Mouse (Mus musculus) sigmoid colon, adult 10 weeks (tissue): ENCODE data around the gene Gpr162. TPM values are rescaled to one million over a fixed set of nuclear protein-coding genes. Genes with fewer than 3 reads are reported as not detected.

ENCODE experiments used
- polyA plus RNA-seq: library from polyadenylated mRNA; stranded (reverse); fragments of 350-450 nt; fragmentation: Illumina TruSeq; extraction: RNeasy Lipid Tissue Mini Kit (QIAGEN cat#74804); gene quantifications from one replicate; pipeline ENCODE4 v1.2.3, GENCODE M21; 2014; ENCODE audit warnings: low read depth, low replicate concordance

The Gpr162 gene
- not detected for polyA plus RNA-seq

DNA sequence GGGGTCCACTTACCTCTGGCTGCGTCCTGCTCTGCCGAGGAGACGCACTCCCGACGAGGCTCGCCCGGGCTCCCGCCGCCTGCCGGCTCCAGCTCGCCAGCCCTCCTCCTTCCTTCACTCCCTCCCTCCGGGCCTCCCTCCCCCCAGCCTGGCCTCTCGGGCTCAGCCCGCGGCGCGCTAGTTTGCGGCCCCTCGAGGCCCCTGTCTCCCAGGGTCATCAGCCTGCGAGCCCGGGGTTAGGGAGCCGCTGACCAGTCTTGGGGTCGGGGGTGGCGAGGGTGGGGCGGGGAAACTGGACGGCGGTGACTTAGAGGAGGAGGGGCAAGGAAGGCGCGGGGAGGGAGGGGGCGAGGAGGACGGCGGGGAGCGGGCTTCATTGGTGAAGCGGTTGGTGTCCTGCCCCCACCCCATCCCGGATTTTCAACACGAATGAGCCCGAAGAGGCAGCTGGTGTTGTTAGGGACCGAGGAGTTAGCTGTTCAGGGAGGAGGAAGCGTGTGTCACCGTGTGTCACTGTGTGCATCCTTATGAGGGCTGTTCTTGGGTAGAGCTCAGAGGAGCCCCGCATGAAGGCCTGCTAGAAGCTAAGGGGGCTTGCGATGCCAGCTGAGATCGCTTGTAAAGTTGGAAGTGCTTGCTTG lies at the start of gene Gpr162:
Gene Gpr162, minus strand, starts transcription at position 326 of the 641 bp plus-strand sequence.

DNA sequence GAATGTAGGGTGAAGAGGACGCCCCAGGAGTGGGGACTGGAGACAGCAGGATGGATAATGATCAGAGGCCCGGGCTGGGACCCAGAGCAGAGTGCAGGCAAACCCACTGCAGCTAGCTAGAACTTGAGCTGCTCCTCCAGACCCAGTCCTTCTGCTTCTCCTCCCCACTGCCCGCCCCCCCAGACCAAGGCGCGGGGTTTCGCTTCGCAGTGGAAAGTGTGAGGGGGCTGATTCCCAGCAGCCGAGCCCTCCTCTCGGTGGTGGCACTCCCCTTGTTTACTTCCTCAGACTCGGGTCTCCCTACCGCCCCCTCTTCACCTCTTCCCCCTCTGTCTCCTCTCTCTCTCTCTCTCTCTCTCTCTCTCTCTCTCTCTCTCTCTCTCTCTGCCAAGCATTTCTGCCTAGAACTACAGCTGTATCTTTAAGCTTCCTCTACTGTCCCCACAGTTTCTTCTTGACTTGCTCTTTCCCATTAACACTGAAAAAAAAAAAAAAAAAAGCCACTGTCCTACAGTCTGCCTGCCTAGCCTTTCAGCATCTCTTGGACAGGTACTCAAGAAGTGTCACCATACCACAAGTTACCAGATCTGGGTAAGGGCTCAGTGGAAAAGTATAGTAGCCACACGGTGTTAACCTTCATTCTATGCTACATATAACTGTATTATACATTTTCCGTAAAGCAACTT lies 47.9 kb upstream of the Gpr162 start, which contains the start of gene Lag3:
Gene Lag3, minus strand, starts transcription at position 173 of the 686 bp plus-strand sequence.

DNA sequence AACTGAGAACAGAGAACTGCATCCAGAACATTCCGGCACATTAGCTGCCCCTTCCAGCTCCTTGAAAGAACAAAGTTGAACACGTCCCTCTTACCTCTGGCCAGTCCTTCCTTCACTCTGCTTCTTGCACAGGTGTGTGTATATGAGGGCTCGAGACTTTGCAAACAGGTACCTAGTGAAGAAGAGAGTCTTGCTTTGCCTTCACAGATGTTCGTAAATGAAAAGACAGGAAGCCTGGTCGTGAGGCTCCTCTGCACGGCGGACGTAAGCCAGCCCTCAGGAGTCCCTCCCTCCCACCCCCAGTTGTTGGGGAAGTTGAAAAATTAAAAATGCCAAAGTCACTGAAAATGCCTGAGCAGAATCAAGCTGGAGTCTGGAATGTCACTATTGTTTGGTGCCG lies 24.2 kb upstream of the Gpr162 start, which contains the start of gene Cd4:
Gene Cd4, minus strand, starts transcription at position 236 of the 400 bp plus-strand sequence.

DNA sequence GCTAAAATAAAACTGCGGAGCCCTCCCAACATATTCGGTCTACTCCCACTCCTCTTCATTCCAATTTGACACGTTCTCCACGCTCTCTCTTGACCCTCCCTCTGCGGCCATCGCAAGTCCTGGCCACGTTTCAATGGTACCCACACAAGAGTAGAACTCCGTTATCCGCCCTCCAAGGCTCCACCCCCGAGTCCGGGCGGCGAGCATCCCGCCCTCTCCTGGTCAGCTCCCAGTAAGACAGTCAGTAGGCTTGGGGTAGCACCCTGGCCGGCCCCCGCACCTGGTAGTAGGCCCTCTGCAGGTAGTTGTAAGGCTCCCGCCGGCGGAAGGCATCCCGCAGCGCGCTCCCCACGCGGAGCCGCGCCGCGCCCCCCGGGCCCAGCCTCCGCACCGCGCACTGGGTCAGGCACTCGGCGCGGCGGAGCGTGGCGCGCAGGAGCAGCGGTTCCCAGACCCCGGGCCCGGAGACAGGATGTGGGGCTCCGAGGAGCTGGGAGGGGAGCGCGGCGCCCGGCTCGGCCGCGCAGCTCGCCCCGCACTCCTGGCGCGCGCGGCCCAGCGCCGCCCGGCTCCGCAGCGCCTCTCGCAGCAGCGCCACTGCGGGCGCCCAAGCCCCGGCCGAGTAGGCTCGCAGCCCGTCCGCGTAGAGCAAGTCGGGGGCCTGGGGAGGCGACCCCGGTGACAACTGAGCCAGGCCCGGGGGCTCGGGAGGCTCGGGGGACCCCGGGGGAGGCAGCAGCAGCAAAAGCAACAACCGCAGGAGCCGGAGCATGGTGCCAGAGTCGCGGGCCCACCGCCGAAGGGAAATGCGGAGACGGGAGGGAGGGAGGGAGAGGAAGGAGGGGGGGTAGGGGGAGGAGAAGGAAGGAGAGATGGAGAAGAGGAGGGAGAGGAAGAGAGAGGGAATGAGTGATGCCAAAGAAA lies 6.6 kb downstream of the Gpr162 start, which contains the start of gene P3h3:
Gene P3h3, minus strand, starts transcription at position 837 of the 924 bp plus-strand sequence.

DNA sequence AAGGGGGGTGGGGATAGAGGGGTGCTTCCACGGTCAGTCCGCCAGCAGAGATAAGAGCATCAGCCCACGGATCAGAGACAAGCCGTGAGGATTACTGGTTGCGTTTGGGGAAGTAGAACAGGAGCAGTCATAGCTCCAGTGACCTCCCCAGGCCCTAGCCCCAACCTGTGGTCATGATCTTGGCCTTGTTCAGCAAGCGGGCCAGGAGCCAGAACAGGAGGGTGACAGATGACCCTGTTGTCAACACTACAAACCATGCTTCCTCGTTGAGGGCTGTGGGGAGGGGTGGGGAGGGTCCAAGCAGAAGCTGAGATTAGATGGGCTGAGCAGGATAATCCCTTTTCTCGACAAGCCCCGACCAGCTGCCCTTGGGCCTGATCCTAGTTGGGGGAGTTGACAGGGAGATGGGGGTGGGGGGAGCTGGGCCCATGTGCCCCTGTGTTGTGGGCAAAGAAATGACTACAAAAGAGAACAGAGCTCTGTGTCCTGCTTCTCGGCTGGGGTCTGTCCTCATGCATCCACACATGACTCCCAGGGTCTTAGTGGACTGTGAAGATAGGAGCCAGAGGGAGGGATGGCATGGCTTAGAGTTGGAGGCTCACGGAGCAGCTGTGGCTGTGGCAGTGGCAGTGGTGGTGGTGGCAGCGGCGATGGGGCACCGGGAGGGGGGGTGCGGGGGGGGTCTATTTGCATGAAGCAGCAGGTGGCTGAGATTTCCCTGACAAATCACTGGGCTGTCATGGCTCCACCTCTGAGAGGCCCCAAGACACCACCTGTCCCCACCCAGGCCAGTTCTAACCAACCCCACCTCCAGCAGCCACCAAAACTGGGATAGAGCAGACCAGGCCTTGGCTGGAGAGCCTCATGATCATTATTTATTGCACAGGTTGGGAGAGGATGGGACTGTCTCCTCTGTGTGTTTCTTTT lies 23.3 kb downstream of the Gpr162 start, which contains the start of gene Gnb3:
Gene Gnb3, minus strand, starts transcription at position 35 of the 927 bp plus-strand sequence.

DNA sequence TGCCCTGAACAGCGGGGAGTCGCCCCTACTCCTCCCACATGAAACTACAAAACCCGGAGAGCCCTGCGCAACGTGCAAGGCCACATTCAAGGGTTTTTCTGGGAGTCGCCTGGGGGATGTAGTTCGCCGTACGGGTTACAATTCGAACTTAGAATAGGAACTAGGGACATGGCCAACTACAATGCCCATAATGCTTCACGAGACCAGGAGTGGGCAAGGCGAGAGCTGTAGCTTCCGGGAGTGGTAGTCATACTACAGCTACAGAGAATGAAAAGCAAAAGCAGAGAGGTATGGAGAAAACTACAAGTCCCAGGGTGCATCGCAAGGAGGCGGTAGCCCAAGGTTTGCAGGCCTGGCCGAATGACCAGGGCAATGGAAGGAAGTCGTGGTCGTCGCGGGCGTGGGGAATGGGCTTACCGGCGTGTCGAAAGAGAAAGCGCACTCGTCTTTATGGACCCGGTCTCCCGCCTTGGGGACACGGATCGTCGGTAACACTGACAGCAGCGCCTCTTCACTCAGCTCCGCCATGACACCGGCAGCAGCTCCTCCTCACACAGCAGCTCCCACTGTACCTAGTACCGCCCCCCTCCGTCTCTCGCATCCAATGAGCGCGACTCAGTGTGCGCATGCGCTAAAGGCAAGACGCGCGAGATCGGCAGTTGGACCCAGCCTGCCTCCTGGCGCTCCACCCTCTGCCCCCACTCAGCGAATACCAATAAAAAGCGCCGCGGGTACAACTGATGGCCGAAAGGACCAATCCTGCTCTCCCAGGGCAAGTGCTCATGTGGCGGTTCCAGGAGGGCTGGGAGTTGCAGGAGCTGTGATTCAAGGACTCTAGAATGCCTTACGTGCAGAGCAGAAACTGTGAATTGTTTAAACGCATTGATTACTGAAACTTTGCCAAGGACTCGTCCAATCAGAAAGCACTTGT lies 34.6 kb downstream of the Gpr162 start, which contains the start of the genes Usp5 and Cdca3:
Gene Usp5, minus strand, starts transcription at position 617 of the 931 bp plus-strand sequence.
Gene Cdca3, plus strand, starts transcription at position 680 of the 931 bp plus-strand sequence.

DNA sequence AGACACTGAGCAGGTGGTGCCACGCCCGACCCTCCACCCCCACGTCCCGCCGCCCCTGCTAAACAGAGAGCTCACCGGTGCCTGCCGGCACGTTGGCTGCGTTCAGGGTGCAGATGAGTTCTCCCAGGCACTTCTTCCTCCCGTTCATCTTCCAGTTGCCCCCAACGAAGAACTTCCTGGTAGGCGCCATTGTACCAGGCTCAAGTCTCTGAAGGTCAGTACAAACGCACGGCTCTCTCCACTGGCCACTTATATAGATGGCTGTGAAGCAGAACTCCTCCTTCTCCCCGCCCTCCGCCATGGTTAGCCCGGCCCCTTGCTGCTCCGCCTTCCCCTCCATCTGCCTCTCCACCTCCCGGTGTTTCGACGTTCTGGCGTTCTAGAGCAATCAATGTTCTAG lies 49.9 kb downstream of the Gpr162 start, which contains the start of gene Tpi1:
Gene Tpi1, minus strand, starts transcription at position 364 of the 400 bp plus-strand sequence.

Other genes starting within 250 kb of the Gpr162 start
- gene C1s2, start 227.9 kb downstream of the Gpr162 start, polyA plus RNA-seq, result 0.16 TPM
- 44.6 TPM for gene Lpcat3, start 201.0 kb downstream of the Gpr162 start, polyA plus RNA-seq
- gene Emg1, start 151.8 kb downstream of the Gpr162 start, polyA plus RNA-seq, result 14.0 TPM
- gene Phb2, start 151.6 kb downstream of the Gpr162 start, polyA plus RNA-seq, result 30.3 TPM
- gene Ptpn6, start 125.3 kb downstream of the Gpr162 start, polyA plus RNA-seq, result 1.9 TPM
- 3.7 TPM for gene Grcc10, start 122.6 kb downstream of the Gpr162 start, polyA plus RNA-seq
- gene Gm45234, start 108.0 kb downstream of the Gpr162 start, polyA plus RNA-seq, result not detected
- gene Atn1, start 107.5 kb downstream of the Gpr162 start, polyA plus RNA-seq, result 0.63 TPM
- gene Eno2, start 94.3 kb downstream of the Gpr162 start, polyA plus RNA-seq, result 1.9 TPM
- gene Lrrc23, start 84.3 kb downstream of the Gpr162 start, polyA plus RNA-seq, result 0.32 TPM
- gene Spsb2, start 55.3 kb downstream of the Gpr162 start, polyA plus RNA-seq, result not detected
- 30.7 TPM for gene Tpi1, start 49.7 kb downstream of the Gpr162 start, polyA plus RNA-seq
- gene Usp5, start 34.5 kb downstream of the Gpr162 start, polyA plus RNA-seq, result 25.3 TPM
- 3.8 TPM for gene Cdca3, start 34.4 kb downstream of the Gpr162 start, polyA plus RNA-seq
- not detected for gene Gnb3, start 23.7 kb downstream of the Gpr162 start, polyA plus RNA-seq
- gene P3h3, start 6.2 kb downstream of the Gpr162 start, polyA plus RNA-seq, result 0.60 TPM
- 2.6 TPM for gene Cd4, start 24.2 kb upstream of the Gpr162 start, polyA plus RNA-seq
- not detected for gene Lag3, start 47.7 kb upstream of the Gpr162 start, polyA plus RNA-seq
- 183 TPM for gene Ptms, start 56.1 kb upstream of the Gpr162 start, polyA plus RNA-seq
- 11.7 TPM for gene Mlf2, start 67.4 kb upstream of the Gpr162 start, polyA plus RNA-seq
- 26.0 TPM for gene Cops7a, start 101.6 kb upstream of the Gpr162 start, polyA plus RNA-seq
- not detected for gene Pianp, start 132.7 kb upstream of the Gpr162 start, polyA plus RNA-seq
- 20.3 TPM for gene Zfp384, start 145.2 kb upstream of the Gpr162 start, polyA plus RNA-seq
- 25.3 TPM for gene Ing4, start 175.8 kb upstream of the Gpr162 start, polyA plus RNA-seq
- gene Acrbp, start 185.7 kb upstream of the Gpr162 start, polyA plus RNA-seq, result 3.6 TPM
- gene Lpar5, start 203.9 kb upstream of the Gpr162 start, polyA plus RNA-seq, result 3.2 TPM
- gene Chd4, start 232.0 kb upstream of the Gpr162 start, polyA plus RNA-seq, result 61.0 TPM